Mouse (Mus musculus) hindlimb bud, embryonic 11.5 days (tissue): ENCODE data around the gene Tstd1.

Source experiments
- DNase-seq: peaks from one replicate; pipeline ENCODE4 v3.0.0-alpha.2; 2012; ENCODE audit warnings: low read depth, low spot score; ENCODE audit errors: extremely low spot score

The Tstd1 gene

DNA sequence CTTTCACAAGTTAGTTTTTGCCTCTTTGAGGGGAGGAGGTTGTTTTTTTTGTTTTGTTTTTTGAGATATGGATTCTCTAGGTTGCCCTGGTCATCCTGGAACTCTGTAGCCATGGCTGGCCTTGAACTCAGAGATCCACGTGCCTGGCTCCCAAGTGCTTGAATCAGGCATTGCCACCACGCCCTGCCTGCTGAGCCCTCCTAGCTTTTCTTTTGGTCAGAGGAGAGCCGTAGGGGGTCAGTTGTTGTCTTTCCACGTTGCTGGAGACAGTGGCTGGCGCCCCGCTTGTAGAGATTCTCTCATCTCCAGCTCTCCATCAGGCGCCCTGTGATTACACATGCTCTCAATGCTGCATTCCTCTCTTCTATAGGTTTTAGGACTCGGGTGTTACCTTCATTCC, 5.1 kb upstream of the Tstd1 start:
- DNase-seq: no peak

- DNase-seq: no peak
These were observed 715 bp downstream of the Tstd1 start for GRCm38 (mm10) chr1:171419291-171419882.

DNA sequence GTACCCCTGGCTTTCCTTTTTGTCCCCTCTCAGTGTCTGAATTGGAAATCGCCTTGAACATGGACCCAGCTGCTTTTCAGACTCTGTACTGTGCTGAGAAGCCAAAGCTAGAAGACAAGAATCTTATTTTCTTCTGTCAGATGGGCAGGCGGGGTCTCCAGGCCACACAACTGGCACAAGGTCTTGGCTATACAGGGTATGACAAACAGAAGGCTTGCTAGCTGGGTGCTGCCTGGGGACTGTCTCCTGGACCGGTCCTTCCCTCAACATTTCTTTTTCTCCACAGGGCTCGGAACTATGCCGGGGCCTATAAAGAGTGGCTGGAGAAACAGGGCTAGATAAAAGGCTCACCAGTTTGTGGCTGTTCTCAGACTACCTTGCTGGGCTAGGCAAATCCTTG, 1.2 kb downstream of the Tstd1 start:
- DNase-seq: no peak

GRCm38 (mm10) chr1:171422504-171423095, 3.9 kb downstream of the Tstd1 start:
- no peak for DNase-seq

DNA sequence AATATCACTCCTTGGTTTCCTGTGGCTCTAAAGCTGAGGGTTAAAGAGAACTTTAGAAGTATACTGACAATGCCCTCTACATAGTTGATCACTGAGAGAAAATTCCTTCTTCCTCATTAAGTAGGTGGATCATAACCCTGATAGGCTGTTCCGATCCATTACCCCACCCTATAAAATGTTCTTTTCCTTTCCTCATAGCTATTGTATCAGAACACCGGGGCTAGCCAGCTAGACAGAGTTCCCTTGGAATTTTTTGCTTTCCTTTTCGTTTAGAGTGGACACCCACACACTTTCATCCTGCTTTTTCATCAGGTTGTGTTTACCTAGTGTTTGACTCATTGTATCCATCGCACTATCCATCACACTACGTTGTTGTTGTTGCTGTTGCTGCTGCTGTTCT, 6.0 kb downstream of the Tstd1 start:
- no peak for DNase-seq

DNA sequence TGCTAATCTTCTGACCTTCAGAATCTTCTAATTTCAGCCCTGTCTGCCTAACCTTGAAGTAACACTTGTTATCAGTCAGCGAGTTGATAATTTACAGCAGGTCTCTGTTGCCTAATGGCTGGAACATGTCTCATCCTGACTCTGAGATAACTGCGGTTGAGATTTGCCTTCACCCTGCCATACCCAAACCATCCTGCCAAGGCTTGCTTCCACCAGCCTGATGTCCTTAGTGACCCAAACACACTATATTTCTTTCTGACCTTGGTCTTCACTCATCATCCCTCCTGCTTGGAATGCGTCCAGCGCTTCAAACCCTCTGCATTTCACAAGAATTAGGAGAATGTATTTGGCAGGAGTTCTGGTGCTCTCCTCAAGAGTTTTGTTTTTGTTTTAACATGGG, 6.5 kb downstream of the Tstd1 start:
- DNase-seq: no peak

DNA sequence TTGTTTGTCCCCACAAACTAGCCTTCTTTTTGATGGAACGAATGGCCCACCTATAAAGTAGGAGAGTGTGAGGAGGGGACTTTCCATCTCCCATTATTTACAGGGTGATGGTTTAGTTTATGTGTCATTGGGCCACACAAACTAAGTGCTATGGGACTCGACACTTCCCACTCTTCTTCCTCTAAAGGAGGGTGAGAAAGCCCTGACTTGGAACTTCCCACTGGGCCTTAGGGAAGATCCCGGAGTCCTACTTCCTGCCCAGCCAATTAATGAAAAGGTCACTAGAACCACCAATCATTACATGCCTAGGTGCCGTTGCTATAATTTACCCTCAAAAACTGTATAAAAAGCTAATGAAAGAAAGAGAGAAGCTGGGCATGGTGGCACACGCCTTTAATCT, 13.5 kb downstream of the Tstd1 start:
- no peak for DNase-seq

- no peak for DNase-seq
These were observed 16.7 kb downstream of the Tstd1 start for GRCm38 (mm10) chr1:171435288-171435814.

- no peak for DNase-seq
These were observed 17.3 kb downstream of the Tstd1 start for GRCm38 (mm10) chr1:171435974-171436373.

GRCm38 (mm10) chr1:171437264-171438013, 18.8 kb downstream of the Tstd1 start, which contains the start of gene F11r:
Gene F11r, plus strand, starts transcription at chr1:171437535.
- no peak for DNase-seq

GRCm38 (mm10) chr1:171438014-171438670, 19.5 kb downstream of the Tstd1 start:
- no peak for DNase-seq

- no peak for DNase-seq
These were observed 20.4 kb downstream of the Tstd1 start for GRCm38 (mm10) chr1:171439072-171439471.

- DNase-seq: no peak
These were observed 21.5 kb downstream of the Tstd1 start for GRCm38 (mm10) chr1:171440025-171440725.

- no peak for DNase-seq
These were observed 23.1 kb downstream of the Tstd1 start for GRCm38 (mm10) chr1:171441466-171442412.

- no peak for DNase-seq
These were observed 23.7 kb downstream of the Tstd1 start for GRCm38 (mm10) chr1:171442413-171442760.

- no peak for DNase-seq
These were observed 26.4 kb downstream of the Tstd1 start for GRCm38 (mm10) chr1:171445050-171445449.

DNA sequence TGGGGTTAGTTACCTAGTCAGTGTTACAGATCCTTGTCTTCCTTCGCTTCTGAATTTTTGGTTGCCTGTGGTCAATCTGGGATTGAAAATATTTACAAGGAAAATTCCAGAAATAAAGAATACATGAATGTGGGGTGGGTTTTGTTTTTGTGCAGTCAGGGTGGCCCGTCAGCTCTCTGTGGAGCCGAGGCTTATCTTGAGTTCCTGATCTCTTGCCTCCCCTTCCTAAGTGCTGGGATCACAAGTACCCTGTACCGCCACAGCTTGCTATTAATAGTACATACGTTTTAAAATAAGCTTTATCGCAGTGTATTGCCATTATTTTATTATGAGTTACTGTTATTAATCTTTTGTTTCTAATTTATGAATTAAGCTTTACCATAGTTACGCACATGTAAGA, 28.2 kb downstream of the Tstd1 start:
- DNase-seq: no peak

GRCm38 (mm10) chr1:171447692-171448091, 29.0 kb downstream of the Tstd1 start:
- no peak for DNase-seq

DNA sequence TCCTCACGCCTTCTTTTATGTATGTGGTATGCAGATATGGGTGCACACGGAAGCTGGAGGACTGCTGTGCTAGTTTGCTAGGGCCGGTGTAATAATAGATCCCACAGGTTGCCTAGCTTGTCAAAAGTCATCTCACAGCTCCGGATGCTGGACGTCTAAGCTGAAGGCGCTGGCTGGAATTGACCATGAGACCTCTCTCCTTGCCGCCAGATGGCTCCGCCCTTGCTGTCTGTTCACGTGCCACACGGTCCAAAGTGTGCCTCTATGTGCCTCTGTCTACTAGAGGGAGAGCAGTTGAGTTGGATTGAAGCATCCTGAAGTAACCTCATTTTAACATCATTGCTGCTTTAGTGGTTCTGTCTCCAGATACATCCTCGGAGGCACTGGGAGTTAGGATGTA, 31.4 kb downstream of the Tstd1 start:
- DNase-seq: no peak

DNA sequence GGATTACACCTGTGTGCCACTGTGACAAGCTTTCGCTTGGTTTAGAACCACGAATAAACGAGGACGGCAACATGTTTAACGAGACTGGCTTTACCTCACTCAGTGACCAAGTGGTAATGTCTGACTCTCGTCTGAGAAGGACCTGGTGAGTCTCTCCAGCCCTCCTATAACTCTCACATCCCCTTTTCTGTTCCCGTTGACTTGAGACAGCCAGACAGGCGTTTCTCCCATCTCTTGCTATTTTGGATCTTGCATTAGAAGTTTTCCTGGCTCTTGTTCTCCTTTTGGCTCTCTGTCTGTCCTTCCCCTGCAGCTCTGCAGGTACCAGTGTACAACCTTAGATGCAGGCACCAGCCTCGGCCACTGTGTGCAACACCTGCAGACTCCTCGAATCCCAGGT, 32.3 kb downstream of the Tstd1 start:
- DNase-seq: no peak
